Mouse (Mus musculus) neutrophil, adult 65 days (primary cell): Measurements from ENCODE around the gene Depdc7. TPM values are rescaled to one million over a fixed set of nuclear protein-coding genes. Genes with fewer than 3 reads are reported as not detected.

Experiments used
- total RNA-seq: library from RNA; stranded (reverse); gene quantifications from 2 replicates; pipeline ENCODE4 v1.2.4, GENCODE M21; 2023

Gene Depdc7
- total RNA-seq: 2.1 and 2.4 TPM in 2 replicates

DNA sequence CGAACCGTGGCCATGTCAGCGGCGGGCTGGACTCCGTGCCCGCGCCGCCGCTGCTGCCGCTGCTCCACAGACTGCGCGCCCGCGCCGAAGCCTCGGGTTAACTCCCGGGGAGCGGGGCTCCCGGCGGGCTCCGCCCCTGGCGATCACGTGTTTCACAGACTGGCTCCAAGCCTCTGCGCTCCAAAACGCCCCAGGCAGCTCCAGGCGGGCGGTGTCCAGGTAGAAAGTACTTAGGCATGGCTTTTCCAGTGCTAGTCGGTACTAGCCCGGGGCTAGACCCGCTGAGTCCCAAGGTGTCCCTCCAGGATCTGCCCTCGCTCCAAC is at the start of gene Depdc7:
Gene Depdc7, minus strand, starts transcription at position 138 of the 324 bp plus-strand sequence.

GRCm38 (mm10) chr2:104716279-104716678 is 26.4 kb downstream of the Depdc7 start, which contains the start of gene Pin1rt1:
Gene Pin1rt1, minus strand, starts transcription at chr2:104716379.

DNA sequence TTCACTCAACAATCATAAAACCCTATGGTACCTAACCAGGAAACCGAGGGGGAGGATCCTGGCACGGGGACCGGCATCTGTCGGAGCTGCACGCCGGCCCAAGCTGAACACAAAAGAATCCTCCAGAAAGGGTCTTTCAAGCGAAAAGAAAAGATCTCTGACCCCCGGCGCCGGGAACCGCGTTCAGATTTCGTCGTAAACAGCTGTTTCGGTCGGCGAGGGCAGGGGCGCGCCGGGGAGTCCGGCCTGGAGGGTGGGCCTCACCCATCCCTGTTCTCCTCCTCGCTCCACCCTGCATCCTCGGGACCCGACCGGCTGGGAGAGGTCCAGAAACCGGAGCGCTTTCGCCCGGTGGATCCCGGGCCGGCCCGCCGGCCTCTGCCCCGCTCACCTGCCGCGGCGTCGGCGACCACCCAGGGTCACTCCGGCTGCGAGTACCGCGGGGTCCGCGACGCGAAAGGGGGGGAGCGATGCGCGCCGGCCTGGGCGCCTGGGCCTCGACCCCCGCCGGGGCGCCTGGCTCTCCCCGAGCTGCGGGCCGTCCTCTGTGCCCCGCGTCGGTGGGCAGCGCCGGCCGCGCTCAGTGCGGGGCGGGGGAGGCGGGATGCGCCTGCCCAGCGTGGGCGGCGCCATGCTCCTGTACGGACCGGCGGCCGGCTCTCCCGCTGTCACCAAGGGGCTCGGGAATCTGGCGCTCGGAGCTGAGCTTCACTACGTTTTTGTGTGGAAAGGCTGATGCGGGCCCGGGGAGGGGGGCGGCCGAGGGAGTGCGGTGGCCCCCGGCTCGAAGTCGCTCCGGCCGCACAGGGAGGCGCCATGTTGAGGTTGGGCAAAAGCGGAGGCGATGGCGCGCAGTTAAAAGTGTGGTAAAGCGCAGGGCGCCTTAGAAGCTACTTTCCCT is 30.8 kb downstream of the Depdc7 start, which contains the start of gene Tcp11l1:
Gene Tcp11l1, minus strand, starts transcription at position 585 of the 901 bp plus-strand sequence.

Other genes with a start within 250 kb of the Depdc7 start
- 32.4 and 33.3 TPM in 2 replicates for gene Hipk3, start 248.4 kb downstream of the Depdc7 start, total RNA-seq
- 27.9 and 30.9 TPM in 2 replicates for gene Cstf3, start 152.4 kb downstream of the Depdc7 start, total RNA-seq
- 3.4 and 3.7 TPM in 2 replicates for gene Tcp11l1, start 30.7 kb downstream of the Depdc7 start, total RNA-seq
- not detected in 2 replicates for gene Pin1rt1, start 26.5 kb downstream of the Depdc7 start, total RNA-seq
- gene Qser1, start 73.9 kb upstream of the Depdc7 start, total RNA-seq: 4.2 and 4.6 TPM in 2 replicates
- gene Prrg4, start 107.0 kb upstream of the Depdc7 start, total RNA-seq: 0.84 and 1.3 TPM in 2 replicates
- 2.0 TPM in 1 of 2 replicates, not detected in the other for gene Ccdc73, start 124.9 kb upstream of the Depdc7 start, total RNA-seq